Mouse (Mus musculus) erythroblast, adult 5-6 weeks (primary cell): ENCODE results near the gene Fer1l5. TPM values are rescaled to one million over a fixed set of nuclear protein-coding genes. Genes with fewer than 3 reads are reported as not detected.

Experiments used
- ATAC-seq: replicated peaks from 2 replicates; pipeline ENCODE4 v1.8.0; 2016; ENCODE audit warnings: moderate number of reproducible peaks, mild to moderate bottlenecking, moderate TSS enrichment, inconsistent platforms; ENCODE audit not compliant: poor library complexity, low FRiP score, severe bottlenecking
- total RNA-seq, 2 experiments: library from RNA; stranded (forward) in 1 of 2; stranded (reverse) in 1 of 2; fragments of 150-400 nt in 1 of 2; fragments of 200-764, 138-1000 nt in 1 of 2; gene quantifications; 2 replicates each; pipeline versions ENCODE4 v1.2.3 to v1.2.4; 2015 to 2017; ENCODE audit warnings: low replicate concordance in 2 of 2

The Fer1l5 gene
- total RNA-seq (2015; ENCODE audit: low replicate concordance), result not detected in 2 replicates
- not detected in 2 replicates for total RNA-seq (2017; ENCODE audit: low replicate concordance)

- ATAC-seq, result no peak
Observed at GRCm38 (mm10) chr1:36371934-36372845, at the start of gene Fer1l5. Gene Fer1l5, plus strand, starts transcription at chr1:36372291.

GRCm38 (mm10) chr1:36323076-36323475 is 49.0 kb upstream of the Fer1l5 start:
- ATAC-seq, result no peak

DNA sequence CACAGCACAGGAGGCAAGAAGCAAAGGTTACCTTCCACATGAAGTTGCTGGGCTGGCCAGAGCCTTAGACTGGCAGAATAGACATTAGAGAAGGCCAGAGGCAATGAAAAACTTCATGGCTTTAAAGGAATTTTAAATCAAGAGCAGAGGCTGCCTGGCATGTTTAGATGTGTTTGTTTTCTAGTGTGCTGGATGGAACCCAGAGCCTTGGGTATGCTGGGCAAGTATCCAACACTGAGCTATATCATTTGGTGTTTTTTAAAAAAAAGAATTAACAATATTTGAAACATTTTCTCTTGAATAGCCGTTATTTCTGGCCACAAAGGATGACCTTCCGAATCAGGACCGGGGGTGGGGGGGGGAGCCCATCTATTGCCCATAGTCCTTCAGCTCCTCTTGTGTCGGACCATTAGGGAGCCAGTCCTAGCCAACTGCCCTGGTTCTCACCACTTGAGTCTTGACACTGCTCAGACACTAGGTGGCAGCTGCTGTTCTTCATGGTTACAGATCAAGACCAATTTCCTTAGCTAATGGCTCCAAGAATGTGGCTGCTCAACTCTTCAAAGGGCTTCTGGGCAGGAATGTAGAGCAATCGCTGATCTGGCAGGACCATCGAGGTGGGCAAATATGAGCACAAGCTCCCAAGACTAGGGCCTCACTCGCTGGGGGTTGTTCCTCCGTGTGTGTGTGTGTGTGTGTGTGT is 48.2 kb upstream of the Fer1l5 start:
- ATAC-seq, result no peak

DNA sequence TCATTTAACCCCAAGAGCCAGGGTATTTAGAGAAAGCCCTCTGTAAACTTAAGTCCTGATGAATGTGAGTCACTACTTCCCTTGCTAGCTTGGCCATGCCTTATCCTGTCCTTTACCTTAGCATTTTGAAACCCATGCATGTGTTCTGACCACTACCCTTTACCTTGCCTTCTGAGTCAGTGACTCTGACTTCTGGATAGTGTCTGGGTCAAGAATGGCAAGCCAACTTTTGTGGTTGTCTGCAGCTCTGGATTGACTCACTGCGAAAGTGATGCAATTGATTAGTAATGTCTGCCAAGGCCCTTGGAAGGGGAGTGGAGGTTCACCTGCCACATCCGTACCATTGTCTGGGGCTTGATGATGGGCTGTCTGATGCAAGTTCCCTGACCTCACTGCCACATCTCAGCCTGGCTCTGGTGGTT is 46.2 kb upstream of the Fer1l5 start:
- ATAC-seq, result no peak

DNA sequence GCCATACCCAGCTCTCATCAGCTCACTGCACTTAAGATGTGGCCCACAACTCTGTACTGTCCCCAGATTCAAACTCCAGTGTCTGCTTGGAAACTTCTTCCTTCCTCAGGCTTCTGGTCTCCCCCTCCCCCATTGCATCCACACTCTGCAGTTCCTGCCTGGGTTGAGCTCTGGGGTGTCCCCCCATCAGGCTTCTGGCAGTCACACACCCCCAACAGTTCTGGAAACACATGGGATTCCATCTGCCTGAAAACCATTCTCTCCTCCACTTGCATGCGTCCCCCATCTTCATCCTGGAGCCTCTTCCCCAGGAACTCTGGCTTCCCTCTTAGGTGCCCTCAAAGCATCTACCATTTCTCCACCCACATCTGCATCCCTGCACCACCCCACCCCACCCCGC is 45.3 kb upstream of the Fer1l5 start:
- no peak for ATAC-seq

- ATAC-seq, result no peak
Observed at GRCm38 (mm10) chr1:36331743-36332142, 40.3 kb upstream of the Fer1l5 start.

GRCm38 (mm10) chr1:36332955-36333887 is 38.9 kb upstream of the Fer1l5 start:
- ATAC-seq, result no peak

- ATAC-seq, result no peak
Observed at GRCm38 (mm10) chr1:36342547-36342946, 29.5 kb upstream of the Fer1l5 start.

DNA sequence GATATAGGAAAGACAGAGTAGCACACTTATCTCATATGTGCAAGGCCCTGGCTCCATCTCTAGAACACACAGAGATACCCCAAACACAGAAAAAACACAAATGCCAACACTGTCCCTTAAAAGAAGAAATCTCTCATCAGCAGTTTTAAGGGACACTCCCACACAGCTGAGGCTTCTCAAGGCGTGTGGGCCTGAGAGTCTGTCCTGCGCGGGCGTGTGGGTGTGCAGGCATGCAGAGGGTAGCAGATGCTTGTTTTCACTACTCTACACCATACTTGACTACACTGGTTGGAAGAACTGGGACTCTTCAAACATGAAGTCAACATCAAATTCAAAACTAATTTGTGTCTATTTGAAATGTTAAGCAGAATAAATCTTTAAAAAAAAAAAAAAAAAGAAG is 19.7 kb upstream of the Fer1l5 start:
- no peak for ATAC-seq

DNA sequence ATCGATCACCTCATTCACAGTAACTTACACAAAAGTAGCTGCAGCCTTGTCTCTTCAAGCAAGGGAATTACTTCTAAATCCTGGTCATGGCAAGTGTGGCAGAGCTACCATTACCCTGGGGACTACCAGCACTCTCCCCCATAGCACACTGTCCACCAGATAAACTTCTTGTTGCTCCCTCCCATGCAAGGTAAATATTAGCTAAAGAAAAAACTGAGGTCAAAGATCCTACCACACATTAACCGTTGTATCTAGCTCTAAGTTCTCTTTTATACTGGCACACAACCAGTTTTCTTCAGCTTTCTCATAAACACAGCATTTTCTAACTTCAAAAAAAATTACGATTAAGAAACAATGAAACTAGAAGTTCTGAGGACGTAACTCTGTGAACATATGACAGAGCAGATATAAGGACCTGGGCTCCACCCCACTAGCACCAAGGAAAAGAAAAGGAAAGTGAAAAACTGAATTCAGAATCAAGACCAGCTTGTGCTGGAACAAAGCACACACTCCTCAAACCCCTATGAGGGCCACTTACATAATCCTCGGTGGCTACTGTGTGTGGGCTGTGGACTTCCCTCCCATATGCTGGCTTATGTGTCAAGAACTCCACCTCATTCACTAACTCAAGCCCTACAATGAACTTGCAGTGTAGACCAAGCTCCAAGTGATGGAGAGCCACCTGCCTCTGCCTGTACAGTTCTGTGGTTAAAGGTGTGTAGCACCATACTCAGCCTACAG is 15.0 kb upstream of the Fer1l5 start:
- no peak for ATAC-seq

DNA sequence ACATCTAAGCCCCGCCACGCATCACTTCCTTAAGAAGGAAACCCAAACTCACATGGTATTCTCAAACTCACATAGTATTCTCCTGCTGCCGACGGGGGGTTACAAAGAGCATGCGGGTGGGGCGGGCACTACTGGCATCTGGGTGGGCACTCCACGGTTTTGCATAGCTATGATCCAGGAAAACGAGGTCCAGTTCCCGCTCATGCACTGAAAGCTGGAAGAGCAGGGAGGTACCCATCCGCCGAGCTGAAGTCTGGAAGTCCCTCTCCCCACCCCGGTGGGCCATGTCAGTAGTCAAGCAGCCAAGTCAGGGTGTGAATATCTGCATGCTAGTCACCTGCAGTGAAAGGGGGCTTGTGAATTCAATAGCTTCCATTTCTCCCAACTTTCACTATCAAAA is 4.4 kb upstream of the Fer1l5 start:
- no peak for ATAC-seq

DNA sequence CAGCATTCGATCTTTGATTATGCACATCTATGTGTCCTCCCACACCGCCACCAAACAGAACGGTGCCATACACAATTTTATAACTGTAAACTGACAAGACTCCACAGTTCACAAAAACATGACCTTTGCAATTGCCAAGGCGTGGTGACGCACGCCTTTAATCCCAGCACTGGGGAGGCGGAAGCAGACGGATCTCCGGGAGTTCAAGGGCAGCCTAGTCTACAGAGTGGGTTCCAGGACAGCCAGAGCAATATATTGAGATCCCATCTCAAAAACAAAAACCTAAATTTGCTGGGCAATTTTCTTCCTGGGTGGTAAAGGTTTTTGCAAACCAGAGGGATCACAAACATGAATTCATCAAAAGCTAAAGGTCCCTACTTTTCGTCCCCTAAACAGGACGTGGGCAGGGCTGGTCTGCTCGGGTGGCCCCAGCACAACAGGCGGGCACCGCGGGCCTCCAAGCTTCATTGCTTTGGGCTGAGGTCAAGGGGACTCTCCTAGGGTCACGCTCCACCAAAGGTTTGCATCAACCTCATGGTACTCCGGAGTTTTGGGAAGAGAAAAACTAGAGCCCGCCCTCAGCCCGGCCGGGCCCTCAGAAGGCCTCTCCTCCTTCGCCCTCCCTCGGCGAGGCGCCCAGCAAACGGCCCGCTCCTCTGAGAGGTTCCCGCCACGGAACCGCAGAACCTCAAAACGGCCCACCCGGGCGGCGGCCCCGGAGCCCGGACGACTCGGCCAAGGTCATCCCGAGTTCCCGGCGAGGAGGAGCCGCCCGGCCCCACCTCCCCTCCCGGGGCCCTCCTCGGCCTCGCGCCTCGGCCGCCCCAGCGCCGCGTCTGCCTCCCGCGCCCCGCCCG is 3.8 kb upstream of the Fer1l5 start:
- peak; percentile 60 for ATAC-seq

DNA sequence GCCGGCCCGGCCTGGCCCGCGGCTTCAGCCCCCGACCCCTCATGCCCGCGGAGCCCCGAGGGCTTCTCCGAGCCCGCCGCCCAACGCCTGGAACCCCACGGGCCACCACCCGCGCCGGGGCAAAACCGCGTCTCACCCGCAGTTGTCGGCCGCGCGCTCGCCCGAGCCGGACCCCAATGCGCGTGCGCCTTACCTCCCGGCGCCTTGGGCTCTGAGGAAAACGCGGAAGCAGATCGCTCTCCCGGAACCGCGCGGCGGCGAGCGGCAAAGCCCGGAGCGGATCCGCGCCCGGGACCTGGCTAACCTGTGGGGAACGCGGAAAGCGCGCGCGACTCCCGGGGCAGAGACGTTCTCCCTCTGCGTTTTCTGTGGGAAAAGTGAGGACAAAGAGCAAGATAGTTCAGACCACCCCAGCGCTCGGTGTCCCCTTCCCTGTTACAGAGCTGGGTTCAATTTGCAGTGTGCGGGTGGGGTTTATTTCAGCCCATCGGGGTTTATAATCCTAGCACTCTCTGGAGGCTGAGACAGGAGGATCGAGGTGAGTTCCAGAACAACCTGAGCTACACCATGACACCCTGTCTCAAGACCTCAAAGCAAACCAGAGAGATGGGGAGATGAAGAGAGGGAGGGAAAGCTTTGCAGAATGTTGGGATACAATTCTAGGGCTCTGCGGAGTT is 3.0 kb upstream of the Fer1l5 start, which contains the start of gene Kansl3:
Gene Kansl3, minus strand, starts transcription at position 213 of the 677 bp plus-strand sequence.
- ATAC-seq, result peak; percentile 93

DNA sequence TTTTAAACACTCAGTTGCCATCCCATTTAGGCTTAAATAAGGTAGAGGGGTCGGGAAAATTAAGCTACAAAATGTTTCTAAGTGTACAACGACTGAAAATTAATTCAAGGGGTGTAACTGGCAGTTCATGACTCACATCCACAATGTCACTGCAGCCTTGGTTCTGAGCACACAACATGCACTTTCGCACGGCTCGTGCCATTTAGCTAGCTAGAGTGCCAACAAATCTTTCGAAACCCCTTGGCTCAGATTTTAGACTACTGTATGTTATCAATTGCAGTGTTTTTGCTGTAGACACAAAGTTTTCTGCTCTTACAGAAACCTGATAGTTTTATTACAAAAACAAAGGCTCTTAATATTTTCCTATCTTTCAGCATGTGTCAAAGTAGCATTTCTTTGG is 1.2 kb upstream of the Fer1l5 start:
- no peak for ATAC-seq

DNA sequence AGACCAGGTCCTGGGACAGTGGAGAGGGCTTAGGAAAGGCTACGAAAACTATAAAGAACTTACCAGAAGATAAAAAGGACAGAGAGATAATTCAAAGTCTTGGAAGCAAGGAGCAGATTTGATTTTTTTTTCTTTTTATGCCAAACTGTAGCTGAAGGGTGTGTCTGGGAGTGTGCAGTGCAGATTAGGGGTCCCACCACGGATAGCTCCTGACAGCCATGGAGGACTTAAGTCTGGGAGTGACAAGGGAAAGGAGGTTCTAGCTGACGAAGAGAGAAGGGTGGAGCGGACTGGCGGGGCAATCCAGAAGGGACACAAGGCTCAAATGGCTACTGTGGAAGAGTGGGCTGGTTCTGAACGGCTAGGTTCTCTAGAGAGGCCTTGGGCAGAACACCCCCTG is 6.8 kb downstream of the Fer1l5 start:
- no peak for ATAC-seq

DNA sequence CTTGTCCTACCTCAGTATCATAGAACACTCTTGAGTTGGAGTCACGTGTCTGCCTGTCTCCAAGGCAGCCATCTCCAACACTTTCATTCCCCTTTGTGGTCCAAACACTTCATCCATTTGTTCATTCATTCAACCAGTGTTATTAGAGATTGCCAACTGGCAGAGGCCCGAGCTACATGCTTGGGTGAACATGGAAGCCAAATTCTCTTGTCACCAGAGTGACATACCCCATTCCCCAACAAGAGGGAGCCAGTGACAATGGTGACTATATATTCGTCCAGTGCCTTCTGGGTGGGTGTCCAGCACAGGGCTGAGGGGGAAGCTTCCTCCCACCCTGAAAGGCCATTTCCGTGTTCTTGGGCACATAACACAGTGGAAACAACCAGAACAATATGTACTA is 7.5 kb downstream of the Fer1l5 start:
- no peak for ATAC-seq

GRCm38 (mm10) chr1:36397041-36397440 is 24.9 kb downstream of the Fer1l5 start:
- ATAC-seq, result no peak

DNA sequence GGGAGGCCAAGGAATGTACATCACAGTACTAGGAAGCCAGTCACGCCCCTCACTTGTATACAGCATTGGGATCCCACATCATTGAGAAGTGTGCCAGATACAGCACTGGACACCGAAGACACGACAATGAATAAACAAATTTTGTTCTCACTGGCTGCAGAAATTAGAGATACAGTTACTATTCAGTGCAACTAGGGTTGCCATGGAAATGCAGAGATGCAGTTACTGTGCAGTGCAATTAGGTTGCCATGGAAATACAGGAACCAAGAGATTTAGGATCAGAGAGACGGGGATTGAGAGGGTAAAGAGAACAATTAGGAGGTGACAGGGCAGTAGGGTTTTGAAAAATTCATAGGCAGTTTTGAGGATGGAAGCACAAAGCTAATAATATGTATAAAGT is 29.4 kb downstream of the Fer1l5 start:
- no peak for ATAC-seq
